Mouse (Mus musculus) thymus, adult 2 months (tissue): ENCODE data around the gene Frmd8. TPM values are rescaled to one million over a fixed set of nuclear protein-coding genes. Genes with fewer than 3 reads are reported as not detected.

Experiments
- DNase-seq: peaks from one replicate; pipeline ENCODE4 v3.0.0; 2021
- H3K27ac ChIP-seq: fragments of 200-500 bp; 2 replicates; pipeline ENCODE4 v1.5.1; 2012; ENCODE audit warnings: low read length, control low read depth; ENCODE audit not compliant: control insufficient read depth, insufficient read depth
- H3K27me3 ChIP-seq: fragments of 200-500 bp; 2 replicates; pipeline ENCODE4 v1.6.1; 2012; ENCODE audit warnings: mild to moderate bottlenecking, low read length, moderate library complexity, mixed read lengths; ENCODE audit not compliant: control insufficient read depth, insufficient read depth
- H3K36me3 ChIP-seq: fragments of 200-500 bp; 2 replicates; pipeline ENCODE4 v1.6.1; 2012; ENCODE audit warnings: mild to moderate bottlenecking, low read length, moderate library complexity; ENCODE audit not compliant: control insufficient read depth, insufficient read depth
- H3K4me1 ChIP-seq: fragments of 200-500 bp; replicated peaks from 2 replicates; pipeline ENCODE4 v1.6.1; 2012; ENCODE audit warnings: low read length; ENCODE audit not compliant: control insufficient read depth, insufficient read depth
- H3K4me3 ChIP-seq: fragments of 200-500 bp; 2 replicates; pipeline ENCODE4 v1.5.1; 2012; ENCODE audit warnings: mild to moderate bottlenecking, low read length, control low read depth, moderate library complexity; ENCODE audit not compliant: control insufficient read depth, insufficient read depth
- CTCF ChIP-seq: fragments of 200-500 bp; IDR thresholded peaks from 2 replicates; pipeline ENCODE4 v1.5.1; 2012; ENCODE audit warnings: mild to moderate bottlenecking, control low read depth, low read length, moderate library complexity, borderline replicate concordance; ENCODE audit not compliant: control insufficient read depth, poor library complexity, insufficient read depth; ENCODE audit errors: extremely low read depth
- POLR2A ChIP-seq: fragments of 200-500 bp; IDR thresholded peaks from 2 replicates; pipeline ENCODE4 v1.6.1; 2012; ENCODE audit warnings: mild to moderate bottlenecking, low read length, control low read depth, moderate library complexity; ENCODE audit not compliant: control insufficient read depth, poor library complexity, insufficient read depth; ENCODE audit errors: extremely low read depth
- WGBS: fragments of 180-500 bp; shearing (Covaris S2); methylation state at CpG from one replicate; pipeline ENCODE4 v1.1.7; 2018; 5-methylcytosine and 5-hydroxymethylcytosine counted together
- polyA plus RNA-seq: library from polyadenylated mRNA; depleted of rRNA; stranded (reverse); fragments of >200 nt; gene quantifications from 2 replicates; pipeline ENCODE4 v1.2.3, GENCODE M21; 2012

Frmd8 gene
- polyA plus RNA-seq, 1 experiment, result 121 TPM

DNA sequence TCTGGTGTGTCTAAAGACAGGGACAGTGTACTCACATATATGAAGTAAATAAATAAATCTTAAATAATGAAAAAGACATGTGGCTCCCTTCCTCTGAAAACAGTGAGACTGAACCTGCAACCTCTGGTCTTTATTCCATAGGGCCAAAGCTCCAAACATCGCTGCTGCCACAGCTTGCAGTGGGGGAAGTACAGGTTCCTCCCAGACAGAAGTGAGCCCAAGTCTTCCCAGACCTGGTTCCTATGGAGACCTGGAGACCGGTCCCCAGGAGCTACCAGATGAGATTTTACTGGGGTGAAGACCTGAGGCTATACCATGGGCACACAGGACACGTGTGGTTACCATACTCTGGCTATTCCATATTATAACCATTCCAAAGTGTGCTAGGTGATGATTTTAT is 24.2 kb downstream of the Frmd8 start:
- Histone ChIP-seq H3K36me3 (peaks cover 34% of the 10 kb centered on the region), H3K27ac (no peak overlapping the region), H3K4me3 (no peak overlapping the region), H3K4me1 (peaks cover 44% of the 10 kb centered on the region), H3K27me3 (no peaks in the 10 kb centered on the region)
- WGBS, result 87% methylated on average over 3 of the region's 3 CpGs
- DNase-seq, result no peak
- no peak for TF ChIP-seq CTCF
- TF ChIP-seq POLR2A, result no peak

GRCm38 (mm10) chr19:5849843-5850527 is 25.1 kb downstream of the Frmd8 start:
- WGBS, result 10% methylated on average over 11 of the region's 11 CpGs
- H3K27ac ChIP-seq, result peak overlapping the region; percentile 39; the same call in 1 of the 2 replicates
- no peak overlapping the region for H3K4me3 ChIP-seq
- TF ChIP-seq CTCF, result peak; percentile 99
- no peak; the same call in 1 of the 2 replicates for TF ChIP-seq POLR2A
- no peaks in the 10 kb centered on the region for H3K27me3 ChIP-seq
- DNase-seq, result peak; percentile 91
- H3K36me3 ChIP-seq, result peaks cover 25% of the 10 kb centered on the region
- H3K4me1 ChIP-seq, result peaks cover 44% of the 10 kb centered on the region

- peaks cover 44% of the 10 kb centered on the region for H3K4me1 ChIP-seq
- peak overlapping the region; percentile 39; the same call in 1 of the 2 replicates for H3K27ac ChIP-seq
- H3K36me3 ChIP-seq, result peaks cover 19% of the 10 kb centered on the region
- TF ChIP-seq CTCF, result no peak
- no peak for DNase-seq
- no peaks in the 10 kb centered on the region for H3K27me3 ChIP-seq
- WGBS, result 27% methylated on average over 13 of the region's 13 CpGs
- no peak overlapping the region for H3K4me3 ChIP-seq
These were observed 26.0 kb downstream of the Frmd8 start for GRCm38 (mm10) chr19:5848826-5849672.

DNA sequence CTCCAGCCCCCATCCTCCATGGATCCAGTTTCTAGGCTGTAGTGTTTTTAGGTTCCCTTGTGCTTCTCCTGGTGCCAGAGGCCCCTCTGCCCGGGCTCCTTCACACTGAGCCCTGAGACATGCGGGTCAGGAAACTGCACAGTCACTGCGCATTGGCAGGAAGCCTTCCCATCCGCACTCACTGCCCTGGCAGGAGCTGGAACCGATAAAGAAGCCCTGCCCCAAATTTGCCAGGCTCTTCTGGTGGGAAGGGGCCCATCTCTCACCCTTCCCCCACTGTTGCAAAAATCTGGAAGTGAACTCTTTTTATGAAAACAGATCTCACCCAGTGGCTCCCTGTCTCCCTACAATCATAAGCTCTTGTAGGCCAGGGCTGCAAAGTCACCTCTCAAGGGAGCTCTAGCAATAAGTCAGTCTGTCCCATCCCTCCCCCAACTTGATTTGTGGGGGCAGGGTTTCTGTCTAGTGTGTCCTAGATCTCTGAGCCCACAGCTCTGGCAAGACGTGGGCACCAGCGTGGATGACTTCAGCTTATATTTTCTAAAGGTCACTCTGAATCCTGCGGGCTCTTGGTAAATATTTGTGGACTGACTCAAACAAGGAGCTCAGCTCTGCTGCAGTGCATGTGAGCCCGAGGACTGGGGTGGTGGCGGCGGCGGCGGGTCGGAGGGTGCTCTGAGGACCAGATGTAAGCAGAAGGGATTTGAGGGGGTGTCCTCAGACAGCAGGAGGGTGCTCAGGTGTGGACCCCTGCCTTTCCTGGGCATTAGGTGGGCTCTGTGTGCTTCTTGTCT is 26.8 kb downstream of the Frmd8 start:
- 46% methylated on average over 14 of the region's 14 CpGs for WGBS
- no peak overlapping the region for H3K4me3 ChIP-seq
- H3K27ac ChIP-seq, result peak overlapping the region; percentile 99; the same call in 1 of the 2 replicates
- peak; percentile 50 for DNase-seq
- peaks cover 50% of the 10 kb centered on the region for H3K4me1 ChIP-seq
- TF ChIP-seq CTCF (no peak), POLR2A (no peak)
- no peaks in the 10 kb centered on the region for H3K27me3 ChIP-seq
- peaks cover 15% of the 10 kb centered on the region for H3K36me3 ChIP-seq

DNA sequence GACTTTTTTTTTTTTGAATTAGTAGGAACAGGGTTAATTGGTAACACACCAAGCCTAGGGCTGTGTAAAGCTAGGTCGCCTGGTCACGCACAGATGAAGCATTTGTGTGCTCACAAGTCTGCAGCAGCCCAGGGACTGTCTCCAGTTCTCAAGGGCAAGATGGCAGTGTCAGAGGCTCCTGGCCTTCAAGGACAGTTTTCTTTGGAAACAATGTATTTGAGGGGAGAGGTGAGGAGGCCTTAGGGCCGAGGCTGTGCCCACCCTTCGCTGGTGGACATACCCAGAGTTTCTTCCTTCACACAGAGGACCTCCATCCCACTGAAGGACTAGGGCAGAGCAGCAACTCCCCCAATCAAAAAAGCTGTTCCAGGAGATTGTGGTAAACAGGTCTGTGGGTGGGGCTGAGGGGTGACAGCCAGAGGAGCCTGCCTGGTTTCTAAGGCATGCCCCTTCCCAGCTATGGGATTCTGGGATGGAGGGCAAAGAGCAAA is 27.7 kb downstream of the Frmd8 start:
- no peak overlapping the region for H3K4me3 ChIP-seq
- peaks cover 9% of the 10 kb centered on the region for H3K36me3 ChIP-seq
- H3K27ac ChIP-seq, result peak overlapping the region; percentile 99
- 68% methylated on average over 4 of the region's 4 CpGs for WGBS
- peaks cover 55% of the 10 kb centered on the region for H3K4me1 ChIP-seq
- H3K27me3 ChIP-seq, result no peaks in the 10 kb centered on the region
- TF ChIP-seq CTCF, result no peak
- TF ChIP-seq POLR2A, result no peak
- DNase-seq, result peak; percentile 17
